Mouse (Mus musculus) heart, postnatal 0 days (tissue): ENCODE results near the gene Mpeg1.

Experiments
- CTCF ChIP-seq: IDR thresholded peaks from 2 replicates; pipeline ENCODE4 v1.5.1; 2016; ENCODE audit warnings: antibody characterized with exemption, control low read depth, low read depth
- EP300 ChIP-seq: IDR thresholded peaks from 2 replicates; pipeline ENCODE4 v1.6.1; 2016; ENCODE audit warnings: antibody characterized with exemption, low read depth

DNA sequence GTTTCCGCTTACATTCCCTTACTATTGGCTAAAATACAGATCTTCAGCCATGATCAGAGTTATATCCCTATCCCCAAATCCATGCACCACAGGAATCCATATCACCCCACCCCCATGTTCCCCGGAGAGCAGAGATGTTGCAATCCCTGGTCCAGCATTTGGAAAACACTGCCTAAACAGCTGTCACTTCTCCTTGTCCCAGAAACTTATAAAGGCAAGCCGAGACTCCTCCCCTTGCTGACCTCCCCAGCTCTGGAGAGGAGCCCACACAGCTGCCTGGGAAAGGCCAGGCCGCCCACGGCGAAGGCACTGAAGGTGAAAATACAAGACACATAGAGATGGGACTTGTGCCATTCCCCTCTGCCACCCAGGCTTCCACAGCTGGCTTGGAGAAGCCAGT is 26.3 kb downstream of the Mpeg1 start:
- no peak for TF ChIP-seq CTCF
- TF ChIP-seq EP300 = no peak
